Mouse (Mus musculus) liver, adult 2 months (tissue): Measurements from ENCODE around the gene Hnrnpa3. TPM values are rescaled to one million over a fixed set of nuclear protein-coding genes. Genes with fewer than 3 reads are reported as not detected.

Experiments used
- DNase-seq: peaks from one replicate; pipeline ENCODE4 v3.0.0-alpha.2; 2011; ENCODE audit warnings: low read depth, low spot score; ENCODE audit errors: extremely low read depth
- H3K27ac ChIP-seq: fragments of 200-500 bp; replicated peaks from 2 replicates; pipeline ENCODE4 v1.5.1; 2012; ENCODE audit warnings: low read depth, mild to moderate bottlenecking, control low read depth, inconsistent platforms, low read length; ENCODE audit not compliant: insufficient read depth
- H3K27me3 ChIP-seq: fragments of 200-500 bp; 2 replicates; pipeline ENCODE4 v1.6.1; 2012; ENCODE audit warnings: mild to moderate bottlenecking, moderate library complexity, low read length, inconsistent platforms; ENCODE audit not compliant: control insufficient read depth, insufficient read depth
- H3K36me3 ChIP-seq: fragments of 200-500 bp; 2 replicates; pipeline ENCODE4 v1.6.1; 2012; ENCODE audit warnings: low read length, inconsistent platforms; ENCODE audit not compliant: control insufficient read depth, insufficient read depth
- H3K4me1 ChIP-seq: fragments of 200-500 bp; 2 replicates; pipeline ENCODE4 v1.6.1; 2011; ENCODE audit warnings: low read length; ENCODE audit not compliant: control insufficient read depth, insufficient read depth
- H3K4me3 ChIP-seq: fragments of 200-500 bp; 2 replicates; pipeline ENCODE4 v1.5.1; 2011; ENCODE audit warnings: low read depth, mild to moderate bottlenecking, control low read depth, low read length, moderate library complexity; ENCODE audit not compliant: insufficient read depth
- H3K79me2 ChIP-seq: fragments of 200-500 bp; 2 replicates; pipeline ENCODE4 v1.6.1; 2012; ENCODE audit warnings: inconsistent platforms, mild to moderate bottlenecking, low read length, moderate library complexity; ENCODE audit not compliant: control insufficient read depth, insufficient read depth
- H3K9ac ChIP-seq: fragments of 200-500 bp; 2 replicates; pipeline ENCODE4 v1.6.1; 2012; ENCODE audit warnings: low read depth, mild to moderate bottlenecking, control low read depth, inconsistent platforms, low read length
- CTCF ChIP-seq: fragments of 200-500 bp; IDR thresholded peaks from 2 replicates; pipeline ENCODE4 v1.5.1; 2011; ENCODE audit warnings: low read depth, low read length, control low read depth
- POLR2A ChIP-seq: fragments of 200-500 bp; IDR thresholded peaks from 2 replicates; pipeline ENCODE4 v1.6.1; 2011; ENCODE audit warnings: low read length, control low read depth; ENCODE audit not compliant: insufficient read depth; ENCODE audit errors: extremely low read depth
- WGBS: fragments of 180-500 bp; shearing (Covaris S2); methylation state at CpG from one replicate; pipeline ENCODE4 v1.1.7; 2018; 5-methylcytosine and 5-hydroxymethylcytosine counted together
- polyA plus RNA-seq: library from polyadenylated mRNA; depleted of rRNA; stranded (reverse); fragments of >200 nt; gene quantifications from 2 replicates; pipeline ENCODE4 v1.2.3, GENCODE M21; 2012
- total RNA-seq: library from RNA; depleted of rRNA; stranded (reverse); fragments of >200 nt; gene quantifications from 2 replicates; pipeline ENCODE4 v1.2.3, GENCODE M21; 2014

Gene Hnrnpa3
- total and polyA plus RNA-seq, 2 experiments, result 13.9 to 45.5 TPM

DNA sequence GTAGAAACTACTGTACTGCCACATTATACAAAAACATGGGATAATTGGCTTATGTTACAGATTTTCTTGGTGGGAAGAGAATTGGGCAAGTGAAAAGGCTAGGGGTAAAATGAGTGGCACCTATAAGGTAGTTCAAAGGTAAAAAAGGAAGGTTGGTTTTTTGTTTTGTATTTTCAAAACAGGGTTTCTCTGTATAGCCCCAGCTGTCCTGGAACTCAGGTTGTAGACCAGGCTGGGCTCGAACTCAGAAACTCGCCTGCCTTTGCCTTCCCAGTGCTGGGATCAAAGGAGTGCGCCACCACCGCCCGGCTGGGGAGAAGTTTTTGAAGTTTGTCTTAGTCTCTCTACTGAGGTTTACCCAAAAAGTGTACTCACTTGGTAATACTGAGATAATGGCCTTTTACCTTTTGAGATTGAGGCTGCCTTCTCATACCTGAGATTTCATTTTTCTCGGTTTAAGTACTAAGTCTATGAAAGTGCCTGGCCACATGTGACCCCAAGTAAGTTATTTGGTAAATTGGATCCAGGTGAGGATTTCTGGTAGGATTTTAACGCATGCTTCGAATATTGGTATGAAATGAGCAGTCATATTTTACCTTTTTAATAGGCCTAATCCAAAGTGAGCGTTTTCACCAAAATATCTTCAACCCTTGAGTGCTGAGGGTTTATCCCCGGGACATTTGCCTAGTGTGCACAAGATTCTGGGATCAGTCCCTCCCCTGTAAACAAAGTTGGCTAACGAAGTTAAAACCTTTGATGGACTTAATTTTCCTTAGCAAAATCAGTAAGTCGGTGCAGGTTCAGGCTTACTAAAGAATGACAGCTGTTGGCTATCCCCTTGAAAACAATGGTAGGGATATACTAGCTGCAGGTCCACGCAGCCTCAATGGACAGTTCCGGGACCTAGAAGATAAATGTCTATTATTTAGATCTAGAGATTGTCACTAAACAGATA lies 10.7 kb downstream of the Hnrnpa3 start:
- DNase-seq, result peak; percentile 42
- no peak overlapping the region; the same call in 1 of the 2 replicates for H3K27ac ChIP-seq
- TF ChIP-seq CTCF (no peak), POLR2A (no peak)
- no peak overlapping the region for H3K9ac ChIP-seq
- no peaks in the 10 kb centered on the region for H3K4me1 ChIP-seq
- no peaks in the 10 kb centered on the region for H3K27me3 ChIP-seq
- no peak overlapping the region for H3K4me3 ChIP-seq
- 45% methylated on average over 14 of the region's 14 CpGs for WGBS
- H3K36me3 ChIP-seq, result peaks cover 5% of the 10 kb centered on the region
- H3K79me2 ChIP-seq, result no peaks in the 10 kb centered on the region

DNA sequence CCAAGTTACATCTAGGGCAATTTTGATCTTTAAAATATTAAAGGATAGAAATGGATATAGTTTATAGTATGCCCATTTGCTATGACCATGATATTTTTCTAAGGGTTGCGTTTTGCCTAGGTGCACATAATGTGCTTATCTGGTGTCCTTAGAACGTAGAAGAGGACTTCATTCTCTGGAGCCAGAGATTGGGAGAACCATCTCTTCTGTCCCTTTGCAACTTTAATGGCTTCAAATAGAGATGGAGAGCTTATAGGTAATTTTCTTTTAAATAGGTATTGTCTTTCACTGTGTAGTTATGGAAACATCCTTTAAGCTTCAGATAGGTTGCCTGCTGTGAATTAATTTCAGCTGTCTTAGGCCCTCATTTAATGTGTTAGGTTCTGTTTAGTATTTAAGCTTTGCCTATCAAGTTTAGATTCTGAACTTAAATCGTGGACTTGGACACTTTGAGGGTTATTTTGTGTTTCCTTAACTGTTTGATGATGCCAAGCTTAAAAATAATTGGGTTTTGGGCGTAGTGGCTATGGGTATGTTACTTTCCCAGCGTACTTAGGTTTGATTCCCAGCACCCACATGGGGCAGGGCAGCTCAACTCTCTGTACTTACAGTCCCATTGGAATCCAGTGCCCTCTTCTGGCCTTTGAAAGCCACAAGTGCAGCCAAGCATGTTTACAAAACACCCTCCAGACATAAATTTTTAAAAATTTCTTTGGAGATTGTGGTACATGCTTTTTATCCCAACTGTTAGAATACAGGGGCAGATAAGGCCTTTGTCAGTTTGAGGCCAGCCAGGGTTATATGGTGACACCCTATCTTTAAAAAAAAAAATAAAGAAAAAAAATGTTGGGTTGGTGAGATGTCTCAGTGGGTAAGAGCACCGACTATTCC lies 11.6 kb downstream of the Hnrnpa3 start:
- H3K9ac ChIP-seq, result no peak overlapping the region
- H3K4me1 ChIP-seq, result no peaks in the 10 kb centered on the region
- H3K36me3 ChIP-seq, result peaks cover 6% of the 10 kb centered on the region
- no peak overlapping the region for H3K27ac ChIP-seq
- H3K4me3 ChIP-seq, result no peak overlapping the region
- TF ChIP-seq POLR2A (no peak), CTCF (no peak)
- WGBS, result 81% methylated on average over 6 of the region's 6 CpGs
- DNase-seq, result peak; percentile 38
- no peaks in the 10 kb centered on the region for H3K79me2 ChIP-seq
- no peaks in the 10 kb centered on the region for H3K27me3 ChIP-seq

DNA sequence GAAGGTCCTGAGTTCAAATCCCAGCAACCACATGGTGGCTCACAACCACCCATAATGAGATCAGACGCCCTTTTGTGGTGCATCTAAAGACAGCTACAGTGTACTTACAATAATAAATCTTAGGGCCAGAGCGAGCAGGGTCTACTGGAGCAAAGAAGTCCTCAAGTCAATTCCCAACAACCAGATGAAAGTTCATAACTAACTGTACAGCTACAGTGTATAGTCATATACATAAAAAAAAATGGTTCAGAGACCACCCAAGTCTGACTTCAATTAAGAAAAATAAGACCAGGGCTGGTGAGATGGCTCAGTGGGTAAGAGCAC lies 12.2 kb downstream of the Hnrnpa3 start:
- 89% methylated on average over 2 of the region's 2 CpGs for WGBS
- no peak for TF ChIP-seq POLR2A
- no peak for TF ChIP-seq CTCF
- DNase-seq, result peak; percentile 14

DNA sequence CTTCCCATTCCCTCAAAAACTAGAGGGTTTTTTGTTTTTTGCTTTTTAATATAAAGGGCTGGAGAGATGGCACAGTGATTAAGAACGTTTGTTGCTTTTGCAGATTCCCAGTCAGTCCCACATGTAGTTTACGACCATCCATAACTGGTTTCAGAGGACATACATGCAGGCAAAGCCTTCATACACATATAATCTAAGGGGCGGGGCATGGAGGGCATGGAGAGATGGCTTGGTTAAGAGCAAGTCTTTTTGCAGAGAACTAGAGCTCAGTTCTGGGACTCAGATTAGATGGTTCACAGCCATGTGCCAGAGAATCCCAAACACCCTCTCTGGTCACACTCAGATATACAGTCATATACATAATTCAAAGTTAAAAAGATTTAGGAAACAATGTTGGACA lies 13.5 kb downstream of the Hnrnpa3 start:
- Histone ChIP-seq H3K4me3 (no peak overlapping the region), H3K79me2 (no peaks in the 10 kb centered on the region), H3K36me3 (peaks cover 21% of the 10 kb centered on the region), H3K9ac (no peak overlapping the region), H3K4me1 (no peaks in the 10 kb centered on the region), H3K27me3 (no peaks in the 10 kb centered on the region), H3K27ac (no peak overlapping the region)
- TF ChIP-seq POLR2A (no peak), CTCF (no peak)
- WGBS, result 75% methylated on average over 3 of the region's 3 CpGs
- peak; percentile 14 for DNase-seq

More for the DNA sequence above, 12.2 kb downstream of the Hnrnpa3 start:
- no peak overlapping the region for H3K4me3 ChIP-seq
- H3K9ac ChIP-seq, result no peak overlapping the region
- no peaks in the 10 kb centered on the region for H3K27me3 ChIP-seq
- no peaks in the 10 kb centered on the region for H3K4me1 ChIP-seq
- H3K27ac ChIP-seq, result no peak overlapping the region
- H3K79me2 ChIP-seq, result no peaks in the 10 kb centered on the region
- peaks cover 12% of the 10 kb centered on the region for H3K36me3 ChIP-seq

DNA sequence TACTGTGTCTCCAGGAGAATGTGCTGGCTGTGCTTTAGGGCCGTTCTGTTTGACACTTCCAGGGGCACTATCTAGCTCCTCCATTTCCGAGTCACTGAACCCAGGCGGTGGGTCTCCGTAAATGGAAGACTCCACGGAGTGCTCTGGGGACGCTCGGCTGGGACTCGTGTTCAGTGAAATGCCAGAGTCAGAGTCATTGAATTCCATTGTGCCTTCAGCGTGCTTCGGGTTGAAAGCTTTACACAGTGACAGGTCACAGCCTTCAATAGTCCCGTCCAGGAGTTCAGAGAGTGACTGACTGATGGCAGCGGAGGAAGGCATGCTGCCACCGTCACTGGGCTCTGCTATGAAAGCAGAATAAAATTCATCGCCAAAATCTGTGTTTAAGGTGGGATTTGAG lies 17.5 kb downstream of the Hnrnpa3 start:
- no peak overlapping the region for H3K27ac ChIP-seq
- H3K79me2 ChIP-seq, result 0 out of 2 replicates have a peak, but pooled peaks cover 11% of the 10 kb centered on the region
- H3K4me3 ChIP-seq, result no peak overlapping the region
- no peaks in the 10 kb centered on the region for H3K27me3 ChIP-seq
- TF ChIP-seq CTCF (no peak), POLR2A (no peak)
- no peak for DNase-seq
- 0 out of 2 replicates have a peak, but pooled peaks cover 5% of the 10 kb centered on the region for H3K4me1 ChIP-seq
- H3K36me3 ChIP-seq, result peaks cover 34% of the 10 kb centered on the region
- H3K9ac ChIP-seq, result no peak overlapping the region
- WGBS, result 88% methylated on average over 14 of the region's 14 CpGs
